Comparison of ENCODE assay signal across 19 mouse cellular contexts in genomic region chr4:150351419-150352075, GRCm38 (mm10).
DNase-seq lines count a peak whose midpoint lies in the region; ATAC-seq and TF ChIP-seq lines count a peak whose summit lies in the region.
"Had no signal": no experiment of that assay in that cellular context is flagged by ENCODE, and none has a peak within 500 bp of the region (broad histone marks: within the 10 kb centered on the region; RNA-seq: fewer than 3 reads in every experiment).

No protein-coding gene starts in this region.

- ATAC-seq in hindbrain, embryonic 13.5 days (ENCODE audit: low FRiP score): no peak
- ATAC-seq in hindbrain, embryonic 11.5 days (ENCODE audit: low FRiP score): no peak
- ATAC-seq in neural tube, embryonic 15.5 days (ENCODE audit: low FRiP score): no peak
- ATAC-seq in granulocyte monocyte progenitor cell, adult 5-6 weeks (replicated peaks; ENCODE audit: poor library complexity, severe bottlenecking): no peak
- ATAC-seq: hindbrain, embryonic 16.5 days had no signal

- dilution Hi-C loops in CH12.LX (cut with MboI; ENCODE audit: extremely low pct_ligation_motif_present, extremely low pct_unique_long_range_greater_than_20kb, low sequenced_read_pairs): no loop called here

- peaks cover 51% of the 10 kb centered on the region for H3K4me1 ChIP-seq in hindbrain, embryonic 13.5 days (replicated peaks)
- peaks cover 3% of the 10 kb centered on the region; the same call in 1 of the 2 replicates for H3K4me1 ChIP-seq in hindbrain, embryonic 11.5 days (replicated peaks; ENCODE audit: control insufficient read depth, insufficient read depth, low read length)
- H3K4me1 ChIP-seq in CH12.LX (ENCODE audit: control insufficient read depth in 1 of 2, insufficient read depth in 2 of 2): peaks cover 8 to 53% of the 10 kb centered on the region in 2 experiments; a peak in 3 of 4 replicates
- peaks cover 37% of the 10 kb centered on the region for H3K4me1 ChIP-seq in neural tube, embryonic 15.5 days

- no peaks in the 10 kb centered on the region for H3K36me3 ChIP-seq in hindbrain, embryonic 13.5 days
- H3K36me3 ChIP-seq in hindbrain, embryonic 11.5 days (ENCODE audit: control insufficient read depth, insufficient read depth, low read length): no peaks in the 10 kb centered on the region
- peaks cover 0 to 12% of the 10 kb centered on the region in 2 experiments for H3K36me3 ChIP-seq in CH12.LX (replicated peaks in 1 of 2; ENCODE audit: control insufficient read depth in 1 of 2, insufficient read depth in 1 of 2, low read length in 1 of 2)
- H3K36me3 ChIP-seq in neural tube, embryonic 15.5 days: no peaks in the 10 kb centered on the region
- H3K36me3 ChIP-seq: embryonic facial prominence, embryonic 13.5 days; limb, embryonic 10.5 days; midbrain, embryonic 12.5 days; neural tube, embryonic 12.5 days had no signal

- 29% methylated on average over 7 of the region's 7 CpGs for WGBS in hindbrain, embryonic 13.5 days
- WGBS in hindbrain, embryonic 11.5 days: 37% methylated on average over 7 of the region's 7 CpGs
- WGBS in neural tube, embryonic 15.5 days: 22% methylated on average over 7 of the region's 7 CpGs

- TF ChIP-seq POLR2A in CH12.LX (IDR thresholded peaks at IDR 0.05; ENCODE audit: low read depth, low read length): peak; percentile 32

- peaks cover 19% of the 10 kb centered on the region; the same call in 1 of the 2 replicates for H3K79me2 ChIP-seq in CH12.LX (replicated peaks; ENCODE audit: control insufficient read depth, extremely low read depth, insufficient read depth, poor library complexity, severe bottlenecking)

- no peak overlapping the region for H3K9ac ChIP-seq in hindbrain, embryonic 13.5 days
- H3K9ac ChIP-seq in hindbrain, embryonic 11.5 days (ENCODE audit: low read depth, low read length): no peak overlapping the region
- peak overlapping the region; percentile 68 for H3K9ac ChIP-seq in CH12.LX (ENCODE audit: insufficient read depth, low read depth)
- no peak overlapping the region for H3K9ac ChIP-seq in neural tube, embryonic 15.5 days (replicated peaks)
- H3K9ac ChIP-seq: embryonic facial prominence, embryonic 13.5 days; liver, embryonic 14.5 days; midbrain, embryonic 12.5 days; neural tube, embryonic 12.5 days had no signal

- H3K9me3 ChIP-seq in hindbrain, embryonic 13.5 days: no peaks in the 10 kb centered on the region
- H3K9me3 ChIP-seq in hindbrain, embryonic 11.5 days (ENCODE audit: control insufficient read depth, low read length): no peaks in the 10 kb centered on the region
- no peaks in the 10 kb centered on the region for H3K9me3 ChIP-seq in CH12.LX (replicated peaks; ENCODE audit: low read length)
- H3K9me3 ChIP-seq in neural tube, embryonic 15.5 days (replicated peaks): no peaks in the 10 kb centered on the region
- H3K9me3 ChIP-seq: embryonic facial prominence, embryonic 13.5 days; forebrain, embryonic 10.5 days; limb, embryonic 10.5 days; midbrain, embryonic 12.5 days; neural tube, embryonic 12.5 days had no signal

- H3K27me3 ChIP-seq in hindbrain, embryonic 13.5 days: no peaks in the 10 kb centered on the region
- no peaks in the 10 kb centered on the region for H3K27me3 ChIP-seq in hindbrain, embryonic 11.5 days (ENCODE audit: control insufficient read depth, insufficient read depth, low read length)
- H3K27me3 ChIP-seq in CH12.LX (replicated peaks): no peaks in the 10 kb centered on the region
- no peaks in the 10 kb centered on the region for H3K27me3 ChIP-seq in neural tube, embryonic 15.5 days (replicated peaks)
- H3K27me3 ChIP-seq: embryonic facial prominence, embryonic 13.5 days; midbrain, embryonic 12.5 days; neural tube, embryonic 12.5 days had no signal

- no peak overlapping the region for H3K4me3 ChIP-seq in hindbrain, embryonic 13.5 days
- H3K4me3 ChIP-seq in hindbrain, embryonic 11.5 days (ENCODE audit: low read depth, low read length): no peak overlapping the region
- H3K4me3 ChIP-seq in CH12.LX (replicated peaks in 1 of 3; ENCODE audit: low read depth in 2 of 3, low read length in 2 of 3, poor library complexity in 1 of 3): no peak overlapping the region
- H3K4me3 ChIP-seq in neural tube, embryonic 15.5 days (replicated peaks): no peak overlapping the region
- H3K4me3 ChIP-seq: embryonic facial prominence, embryonic 13.5 days; forebrain, embryonic 10.5 days; limb, embryonic 10.5 days; midbrain, embryonic 12.5 days; neural tube, embryonic 12.5 days had no signal

- in situ Hi-C loops in CH12.LX (cut with MboI; ENCODE audit: low pct_ligation_motif_present, low pct_unique_long_range_greater_than_20kb, low sequenced_read_pairs): loop anchor here (10.0 kb wide), 1 partner anchor 103 kb away; no protein-coding TSS in a partner anchor

- DNase-seq in hindbrain, embryonic 11.5 days (ENCODE audit: low spot score): no peak
- peak; percentile 16 for DNase-seq in lung, postnatal 25 days (ENCODE audit: low spot score)
- DNase-seq in lung, postnatal 14 days: no peak
- DNase-seq in CH12.LX (ENCODE audit: extremely low read depth): peak; percentile 90
- DNase-seq in adrenal gland, postnatal 25 days: no peak
- DNase-seq: cerebellum, postnatal 25 days; gastrocnemius, postnatal 36 days; kidney, postnatal 4 days; lung, postnatal 36 days had no signal

- 0 out of 2 replicates have a peak overlapping the region, but pooled peaks have one; percentile 30 for H3K27ac ChIP-seq in hindbrain, embryonic 13.5 days
- no peak overlapping the region for H3K27ac ChIP-seq in hindbrain, embryonic 11.5 days (ENCODE audit: low read depth, low read length)
- H3K27ac ChIP-seq in CH12.LX (ENCODE audit: insufficient read depth, low read depth): peak overlapping the region; percentile 84
- peak overlapping the region; percentile 41; the same call in 1 of the 2 replicates for H3K27ac ChIP-seq in neural tube, embryonic 15.5 days (replicated peaks)
- H3K27ac ChIP-seq: embryonic facial prominence, embryonic 13.5 days; forebrain, embryonic 10.5 days; limb, embryonic 10.5 days; liver, embryonic 14.5 days; midbrain, embryonic 12.5 days; neural tube, embryonic 12.5 days had no signal

- H3K4me2 ChIP-seq in hindbrain, embryonic 13.5 days: no peak overlapping the region
- no peak overlapping the region for H3K4me2 ChIP-seq in hindbrain, embryonic 11.5 days (replicated peaks; ENCODE audit: low read depth, low read length)
- H3K4me2 ChIP-seq in CH12.LX (ENCODE audit: insufficient read depth, low read depth, poor library complexity, severe bottlenecking): peak overlapping the region; percentile 47; the same call in 1 of the 2 replicates
- no peak overlapping the region for H3K4me2 ChIP-seq in neural tube, embryonic 15.5 days
- H3K4me2 ChIP-seq: embryonic facial prominence, embryonic 13.5 days; midbrain, embryonic 12.5 days; neural tube, embryonic 12.5 days had no signal

- peak; percentile 57 for TF ChIP-seq EP300 in CH12.LX (IDR thresholded peaks at IDR 0.05; ENCODE audit: low read length)

- no peak for TF ChIP-seq CTCF in CH12.LX (conservative IDR thresholded peaks at IDR 0.05 in 1 of 2, IDR thresholded peaks at IDR 0.05 in 1 of 2; ENCODE audit: low read depth in 2 of 2, low read length in 2 of 2)

- TF ChIP-seq RAD21 in CH12.LX (IDR thresholded peaks at IDR 0.05; ENCODE audit: low read depth, low read length): no peak

TF ChIP-seq in CH12.LX, 34 proteins besides CTCF, POLR2A, EP300 and RAD21:
- TF ChIP-seq IRF4 (IDR thresholded peaks at IDR 0.05; ENCODE audit: low read depth, low read length): no peak
- peak; percentile 35; the same call in 1 of the 2 replicates for TF ChIP-seq ELF1 (IDR thresholded peaks at IDR 0.05; ENCODE audit: low read depth, low read length)
- TF ChIP-seq TBP (conservative IDR thresholded peaks at IDR 0.05; ENCODE audit: low read depth, low read length): 0 out of 2 replicates have a peak, but pooled peaks have one; percentile 24
- TF ChIP-seq MXI1 (IDR thresholded peaks at IDR 0.05; ENCODE audit: low read depth, low read length): peak; percentile 74
- no peak; the same call in 1 of the 2 replicates for TF ChIP-seq ETS1 (conservative IDR thresholded peaks at IDR 0.05; ENCODE audit: low read depth, low read length)
- TF ChIP-seq E2F4 (IDR thresholded peaks at IDR 0.05; ENCODE audit: insufficient replicate concordance, low read depth, low read length): peak; percentile 66; the same call in 1 of the 2 replicates
- no peak for TF ChIP-seq KAT2A (IDR thresholded peaks at IDR 0.05; ENCODE audit: insufficient replicate concordance, low read length)
TF ChIP-seq in CH12.LX: peak in this region for 4.

Comparison
In these comparisons a context has a peak if more than half of its experiments do, and no peak if none do; other contexts are left out.
1. DNase-seq: peak in lung, postnatal 25 days (single experiment) and CH12.LX (single experiment); none in hindbrain, embryonic 11.5 days (single experiment), lung, postnatal 14 days (single experiment) and adrenal gland, postnatal 25 days (single experiment).